ENCODE assay signal across 11 mouse cellular contexts in the genomic region with DNA sequence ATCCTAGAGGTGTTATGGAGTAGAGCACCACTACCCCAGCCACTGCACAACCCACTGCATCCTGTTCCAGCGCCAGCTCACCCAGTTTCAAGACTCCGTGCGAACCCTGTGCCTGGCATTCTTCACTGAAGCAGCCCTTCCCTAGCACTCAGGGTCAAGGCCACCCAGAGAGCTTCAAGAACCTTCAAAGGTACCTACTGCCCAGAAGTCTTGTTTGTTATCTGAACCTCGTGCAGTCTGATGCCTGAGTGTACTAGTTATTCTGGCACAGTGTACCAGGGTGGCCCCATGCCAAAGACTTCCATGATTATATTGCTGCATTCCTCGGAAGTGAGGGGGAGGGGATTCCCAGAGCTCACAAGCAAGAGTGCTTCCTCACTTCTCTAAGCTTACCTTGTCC. TPM values are rescaled to one million over a fixed set of nuclear protein-coding genes. Genes with fewer than 3 reads are reported as not detected.
A peak's percentile ranks its signal among the peaks of the same experiment; 100 is the strongest.
DNase-seq lines count a peak whose midpoint lies in the region; ATAC-seq and TF ChIP-seq lines count a peak whose summit lies in the region.
"Had no signal": no experiment of that assay in that cellular context is flagged by ENCODE, and none has a peak within 500 bp of the region (broad histone marks: within the 10 kb centered on the region; RNA-seq: fewer than 3 reads in every experiment).

No protein-coding gene starts in this region.

- no peaks in the 10 kb centered on the region for H3K27me3 ChIP-seq in heart, embryonic 12.5 days (replicated peaks)
- H3K27me3 ChIP-seq in limb, embryonic 14.5 days (ENCODE audit: control insufficient read depth, insufficient read depth, low read length): no peaks in the 10 kb centered on the region
- H3K27me3 ChIP-seq: embryonic facial prominence, embryonic 13.5 days; midbrain, embryonic 12.5 days had no signal

- no peak for TF ChIP-seq POLR2A in limb, embryonic 14.5 days (IDR thresholded peaks at IDR 0.05; ENCODE audit: borderline replicate concordance, extremely low read depth, insufficient read depth, insufficient read length)

- H3K9me3 ChIP-seq in heart, embryonic 12.5 days (replicated peaks): no peaks in the 10 kb centered on the region
- H3K9me3 ChIP-seq in limb, embryonic 14.5 days (ENCODE audit: control insufficient read depth, low read length): no peaks in the 10 kb centered on the region
- H3K9me3 ChIP-seq: embryonic facial prominence, embryonic 13.5 days; midbrain, embryonic 12.5 days had no signal

- H3K4me3 ChIP-seq in heart, embryonic 12.5 days: no peak overlapping the region
- no peak overlapping the region for H3K4me3 ChIP-seq in limb, embryonic 14.5 days (replicated peaks; ENCODE audit: low read length)
- H3K4me3 ChIP-seq: embryonic facial prominence, embryonic 13.5 days; midbrain, embryonic 12.5 days had no signal

- 58% methylated on average over 5 of the region's 5 CpGs for whole genome bisulfite sequencing in heart, embryonic 12.5 days
- 47% methylated on average over 5 of the region's 5 CpGs for WGBS in limb, embryonic 14.5 days

- no peaks in the 10 kb centered on the region for H3K36me3 ChIP-seq in heart, embryonic 12.5 days
- no peaks in the 10 kb centered on the region; the same call in 1 of the 2 replicates for H3K36me3 ChIP-seq in limb, embryonic 14.5 days (ENCODE audit: control insufficient read depth, insufficient read depth, low read length)

- ATAC-seq in heart, embryonic 12.5 days (ENCODE audit: insufficient number of reproducible peaks, low FRiP score): no peak
- peak; percentile 19; the same call in 1 of the 2 replicates for ATAC-seq in limb, embryonic 14.5 days (ENCODE audit: low FRiP score, low read depth)
- ATAC-seq: Patski had no signal

- no peak overlapping the region for H3K9ac ChIP-seq in heart, embryonic 12.5 days
- no peak overlapping the region for H3K9ac ChIP-seq in limb, embryonic 14.5 days (ENCODE audit: low read depth, low read length, severe bottlenecking)
- H3K9ac ChIP-seq: embryonic facial prominence, embryonic 13.5 days; midbrain, embryonic 12.5 days had no signal

- H3K27ac ChIP-seq in heart, embryonic 12.5 days (ENCODE audit: poor library complexity, severe bottlenecking): no peak overlapping the region
- H3K27ac ChIP-seq in limb, embryonic 14.5 days (replicated peaks; ENCODE audit: low read depth, low read length): no peak overlapping the region
- H3K27ac ChIP-seq: embryonic facial prominence, embryonic 13.5 days; midbrain, embryonic 12.5 days had no signal

- no peak overlapping the region for H3K4me2 ChIP-seq in heart, embryonic 12.5 days
- H3K4me2 ChIP-seq in limb, embryonic 14.5 days (replicated peaks; ENCODE audit: low read depth, low read length, severe bottlenecking): no peak overlapping the region
- H3K4me2 ChIP-seq: embryonic facial prominence, embryonic 13.5 days; midbrain, embryonic 12.5 days had no signal

- peaks cover 11% of the 10 kb centered on the region for H3K4me1 ChIP-seq in heart, embryonic 12.5 days (replicated peaks)
- peaks cover 9% of the 10 kb centered on the region for H3K4me1 ChIP-seq in limb, embryonic 14.5 days (ENCODE audit: control insufficient read depth, insufficient read depth, low read length)
- H3K4me1 ChIP-seq: midbrain, embryonic 12.5 days had no signal

- DNase-seq in heart, postnatal 4 days: peak; percentile 70
- peak; percentile 73 for DNase-seq in NIH3T3 (ENCODE audit: low read depth)
- DNase-seq in adrenal gland, postnatal 36 days: peak; percentile 81 to 85
- DNase-seq in limb, embryonic 14.5 days (ENCODE audit: low spot score): peak; percentile 53
- DNase-seq in spleen, postnatal 36 days (ENCODE audit: low spot score in 2 of 2): no peak
- no peak for DNase-seq in gastrocnemius, postnatal 25 days
- no peak for DNase-seq in thymus, postnatal 14 days

RNA-seq across cellular contexts. Expression of gene Kif1a, which starts 38.1 kb away (rescaled TPM):
- 1 to 10 TPM; 6.2 to 7.5 TPM for total RNA-seq in heart, postnatal 4 days (2021)
- 7.4 and 7.7 TPM in 2 replicates for polyA plus RNA-seq in heart, embryonic 12.5 days (2016; fragmentation: Nextera tagmentation; extraction: Ambion mirVana)
- 10 to 100 TPM; 20.7 to 27.9 TPM for total RNA-seq in adrenal gland, postnatal 36 days (2021)
- polyA plus RNA-seq in limb, embryonic 14.5 days (2012; rRNA removed): 8.1 and 10.4 TPM in 2 replicates
- polyA plus RNA-seq in limb, embryonic 14.5 days (2014; fragmentation: Nextera tagmentation; extraction: Ambion mirVana): 16.4 and 17.5 TPM in 2 replicates
- 1 to 10 TPM; 1.5 to 1.7 TPM for total RNA-seq in gastrocnemius, postnatal 25 days (2021)
- polyA plus RNA-seq: Patski had no signal

RNA-seq across cellular contexts. Expression of gene Aqp12, which starts 57.6 kb away (rescaled TPM):
- not detected for total RNA-seq in heart, postnatal 4 days (2021)
- not detected in 2 replicates for polyA plus RNA-seq in heart, embryonic 12.5 days (2016; fragmentation: Nextera tagmentation; extraction: Ambion mirVana)
- total RNA-seq in adrenal gland, postnatal 36 days (2021): not detected
- polyA plus RNA-seq in limb, embryonic 14.5 days (2012; rRNA removed): not detected in 2 replicates
- not detected in 2 replicates for polyA plus RNA-seq in limb, embryonic 14.5 days (2014; fragmentation: Nextera tagmentation; extraction: Ambion mirVana)
- not detected for total RNA-seq in gastrocnemius, postnatal 25 days (2021)
- polyA plus RNA-seq: embryonic facial prominence, embryonic 13.5 days; midbrain, embryonic 12.5 days; Patski had no signal

Comparison
In these comparisons a context has a peak if more than half of its experiments do, and no peak if none do; other contexts are left out.
1. DNase-seq: peak in heart, postnatal 4 days (single experiment), NIH3T3 (single experiment), adrenal gland, postnatal 36 days (2 of 2) and limb, embryonic 14.5 days (single experiment); none in spleen, postnatal 36 days (0 of 2), gastrocnemius, postnatal 25 days (single experiment) and thymus, postnatal 14 days (single experiment).